Mouse (Mus musculus) testis, adult 2 months (tissue): Measurements from ENCODE around the gene Ebf3. TPM values are rescaled to one million over a fixed set of nuclear protein-coding genes. Genes with fewer than 3 reads are reported as not detected.

Experiments used
- H3K27ac ChIP-seq: fragments of 200-500 bp; 2 replicates; pipeline ENCODE4 v1.5.1; 2012; ENCODE audit warnings: low read depth, low read length; ENCODE audit not compliant: control insufficient read depth, insufficient read depth
- H3K27me3 ChIP-seq: fragments of 200-500 bp; 2 replicates; pipeline ENCODE4 v1.6.1; 2012; ENCODE audit warnings: mild to moderate bottlenecking, low read length, moderate library complexity; ENCODE audit not compliant: control insufficient read depth, insufficient read depth
- H3K36me3 ChIP-seq: fragments of 200-500 bp; 2 replicates; pipeline ENCODE4 v1.6.1; 2012; ENCODE audit warnings: mild to moderate bottlenecking, low read length; ENCODE audit not compliant: control insufficient read depth, insufficient read depth
- H3K4me1 ChIP-seq: fragments of 200-500 bp; 2 replicates; pipeline ENCODE4 v1.6.1; 2012; ENCODE audit warnings: low read length; ENCODE audit not compliant: control insufficient read depth, insufficient read depth
- H3K4me3 ChIP-seq: fragments of 200-500 bp; 2 replicates; pipeline ENCODE4 v1.5.1; 2012; ENCODE audit warnings: low read depth, mild to moderate bottlenecking, low read length, moderate library complexity, mixed read lengths; ENCODE audit not compliant: control insufficient read depth
- CTCF ChIP-seq: fragments of 200-500 bp; IDR thresholded peaks from 2 replicates; pipeline ENCODE4 v1.5.1; 2012; ENCODE audit warnings: low read depth, mild to moderate bottlenecking, inconsistent platforms, low read length, moderate library complexity; ENCODE audit not compliant: control insufficient read depth, insufficient read depth, insufficient replicate concordance
- POLR2A ChIP-seq: fragments of 200-500 bp; IDR thresholded peaks from 2 replicates; pipeline ENCODE4 v1.6.1; 2012; ENCODE audit warnings: low read depth, mild to moderate bottlenecking, inconsistent platforms, low read length, moderate library complexity; ENCODE audit not compliant: control insufficient read depth
- polyA plus RNA-seq: library from polyadenylated mRNA; depleted of rRNA; stranded (reverse); fragments of >200 nt; gene quantifications from 2 replicates; pipeline ENCODE4 v1.2.3, GENCODE M21; 2012

Gene Ebf3
- polyA plus RNA-seq, 1 experiment, result 3.1 TPM

- no peak overlapping the region for H3K4me3 ChIP-seq
- no peaks in the 10 kb centered on the region for H3K27me3 ChIP-seq
- no peaks in the 10 kb centered on the region for H3K36me3 ChIP-seq
- H3K4me1 ChIP-seq, result no peaks in the 10 kb centered on the region
- TF ChIP-seq POLR2A (no peak), CTCF (no peak)
- H3K27ac ChIP-seq, result no peak overlapping the region
Observed at GRCm38 (mm10) chr7:137211332-137211731, 102.9 kb downstream of the Ebf3 start.

GRCm38 (mm10) chr7:137209688-137210345, 104.4 kb downstream of the Ebf3 start:
- Histone ChIP-seq H3K36me3 (no peaks in the 10 kb centered on the region), H3K27ac (no peak overlapping the region), H3K27me3 (no peaks in the 10 kb centered on the region), H3K4me3 (no peak overlapping the region), H3K4me1 (no peaks in the 10 kb centered on the region)
- TF ChIP-seq CTCF, result no peak
- no peak for TF ChIP-seq POLR2A

GRCm38 (mm10) chr7:137208556-137208955, 105.7 kb downstream of the Ebf3 start:
- no peak overlapping the region for H3K27ac ChIP-seq
- TF ChIP-seq CTCF, result no peak
- TF ChIP-seq POLR2A, result no peak
- no peaks in the 10 kb centered on the region for H3K36me3 ChIP-seq
- no peaks in the 10 kb centered on the region for H3K4me1 ChIP-seq
- H3K4me3 ChIP-seq, result no peak overlapping the region
- H3K27me3 ChIP-seq, result no peaks in the 10 kb centered on the region

GRCm38 (mm10) chr7:137206770-137207285, 107.4 kb downstream of the Ebf3 start:
- TF ChIP-seq POLR2A, result no peak
- TF ChIP-seq CTCF, result no peak
- Histone ChIP-seq H3K27ac (no peak overlapping the region), H3K4me3 (no peak overlapping the region), H3K4me1 (no peaks in the 10 kb centered on the region), H3K27me3 (no peaks in the 10 kb centered on the region), H3K36me3 (no peaks in the 10 kb centered on the region)

GRCm38 (mm10) chr7:137199533-137199932, 114.7 kb downstream of the Ebf3 start:
- Histone ChIP-seq H3K36me3 (no peaks in the 10 kb centered on the region), H3K4me1 (no peaks in the 10 kb centered on the region), H3K4me3 (no peak overlapping the region), H3K27ac (no peak overlapping the region), H3K27me3 (no peaks in the 10 kb centered on the region)
- TF ChIP-seq POLR2A, result no peak
- TF ChIP-seq CTCF, result no peak

- TF ChIP-seq CTCF, result no peak
- no peak for TF ChIP-seq POLR2A
- Histone ChIP-seq H3K36me3 (no peaks in the 10 kb centered on the region), H3K27ac (no peak overlapping the region), H3K4me3 (no peak overlapping the region), H3K27me3 (no peaks in the 10 kb centered on the region), H3K4me1 (no peaks in the 10 kb centered on the region)
Observed at GRCm38 (mm10) chr7:137198921-137199320, 115.3 kb downstream of the Ebf3 start.

- TF ChIP-seq CTCF (no peak), POLR2A (no peak)
- no peaks in the 10 kb centered on the region for H3K36me3 ChIP-seq
Observed at GRCm38 (mm10) chr7:137197118-137198030, 116.9 kb downstream of the Ebf3 start.

More at GRCm38 (mm10) chr7:137197118-137198030, 116.9 kb downstream of the Ebf3 start:
- Histone ChIP-seq H3K27me3 (no peaks in the 10 kb centered on the region), H3K27ac (no peak overlapping the region), H3K4me3 (no peak overlapping the region), H3K4me1 (no peaks in the 10 kb centered on the region)
